Mouse (Mus musculus) lung, adult 18-20 months (tissue): ENCODE measurements around the gene Xdh.
"Not testable (repeated sequence)": the region's sequence is repeated elsewhere in the genome, so short reads cannot be mapped to it uniquely, and the experiment has no call there.

ENCODE experiments used
- DNase-seq, 2 experiments: peaks; one replicate each; pipeline ENCODE4 v3.0.0; 2022; ENCODE audit warnings: mixed read lengths in 2 of 2

Gene Xdh

DNA sequence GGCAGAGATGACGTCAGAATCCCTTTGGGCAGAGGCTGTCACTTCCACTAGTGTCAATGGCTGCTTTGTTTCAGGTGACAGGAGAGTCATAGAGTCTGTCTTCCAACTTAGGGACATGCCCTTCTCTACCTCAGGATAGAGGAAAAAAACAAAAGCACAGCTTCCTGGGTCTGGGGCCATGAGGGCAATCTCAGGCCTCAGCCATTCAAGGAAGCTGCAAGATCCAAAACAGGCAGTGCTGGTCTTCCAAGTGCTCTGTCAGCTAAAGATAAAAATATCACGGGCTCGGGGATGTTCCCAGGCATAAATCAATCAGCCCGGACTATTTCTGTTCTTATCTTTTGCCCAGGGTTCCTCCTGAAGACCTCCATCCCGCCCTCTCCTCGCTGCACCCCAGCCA lies 68.7 kb downstream of the Xdh start:
- DNase-seq: no peak

DNA sequence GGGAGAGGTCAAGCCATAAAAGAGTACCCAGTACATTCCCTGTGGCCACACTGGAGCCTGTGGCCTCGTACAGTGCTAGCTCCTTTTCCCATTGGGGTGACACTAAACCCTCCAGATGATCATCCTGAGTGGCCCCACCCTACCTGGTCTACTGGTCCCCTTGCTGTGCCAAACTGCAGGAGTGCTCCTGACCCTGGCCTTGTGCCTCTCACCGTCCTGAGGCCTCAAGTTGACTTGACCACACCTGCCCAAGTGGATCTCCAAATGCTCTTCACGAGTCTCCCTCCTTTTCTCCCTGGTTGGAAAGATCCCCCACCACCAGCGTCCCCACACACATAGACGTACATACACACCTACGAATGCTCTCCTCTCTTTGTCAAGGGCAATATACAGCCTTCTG lies 69.7 kb downstream of the Xdh start:
- no peak for DNase-seq

DNA sequence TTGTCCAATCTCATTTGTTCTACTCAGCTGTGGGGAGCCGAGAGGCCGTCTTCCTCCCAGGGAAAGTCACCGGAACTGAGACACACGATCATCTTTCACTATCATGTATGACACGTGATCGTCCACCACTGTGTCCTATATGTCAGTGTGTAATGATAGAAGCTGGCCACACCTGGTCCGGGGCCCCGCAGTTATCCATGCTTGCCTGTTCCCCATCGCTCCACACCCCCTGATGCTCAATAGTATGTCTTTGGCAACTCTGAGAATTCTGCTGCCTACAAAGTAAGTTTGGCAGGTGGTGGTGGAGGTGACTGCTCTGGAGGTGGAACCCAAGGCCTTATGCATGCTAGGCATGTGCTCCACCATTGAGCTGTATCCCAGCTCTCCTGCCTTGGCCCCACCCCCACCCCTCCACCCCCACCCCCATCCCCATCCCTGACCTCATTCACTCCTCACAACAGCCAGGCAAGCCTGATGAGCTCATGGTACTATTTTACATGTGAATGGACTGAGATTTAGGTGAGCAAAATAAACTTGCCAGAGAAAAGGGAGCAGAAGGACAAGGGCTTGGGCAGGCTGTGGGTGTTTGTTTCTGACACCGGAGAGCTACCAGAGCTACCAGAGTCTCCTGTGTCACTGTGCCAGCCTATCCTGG lies 70.6 kb downstream of the Xdh start:
- no peak for DNase-seq

DNA sequence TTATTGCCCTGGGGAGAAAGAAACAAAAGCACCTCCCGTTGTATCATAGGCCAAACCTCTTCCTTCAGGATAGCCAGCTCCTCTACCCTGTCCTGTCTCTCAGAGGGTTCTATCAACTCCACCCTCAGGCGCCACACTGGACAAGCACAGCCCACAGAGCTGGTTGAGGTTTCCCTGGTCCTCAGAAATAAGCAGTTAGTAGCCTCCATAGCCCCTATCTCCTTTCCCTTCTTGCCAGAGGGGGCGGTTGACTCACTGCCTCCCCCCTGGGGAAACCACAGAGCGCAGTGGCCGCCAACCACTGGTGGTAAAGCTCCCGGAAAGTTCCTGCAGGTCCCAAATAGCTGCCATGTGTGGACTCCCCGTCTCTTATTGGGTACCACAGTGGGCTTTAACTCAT lies 74.3 kb downstream of the Xdh start:
- DNase-seq: no peak

DNA sequence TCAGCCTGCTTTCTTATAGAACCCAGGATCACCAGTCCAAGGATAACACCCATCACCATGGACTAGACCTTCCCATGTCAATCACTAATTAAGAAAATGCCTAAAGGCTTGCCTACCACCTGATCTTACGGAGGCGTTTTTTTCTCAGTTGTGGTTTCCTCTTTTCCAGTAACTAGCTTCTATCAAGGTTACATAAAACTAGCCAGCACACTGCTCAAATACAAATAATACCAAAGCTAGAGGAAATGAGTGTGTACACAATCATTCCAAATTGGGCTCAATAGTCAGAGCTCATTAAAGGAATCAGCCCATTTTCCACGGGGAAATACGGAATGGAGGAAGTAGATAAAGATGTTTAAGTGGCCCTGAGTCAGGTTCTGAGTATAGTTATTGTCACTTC lies 74.7 kb downstream of the Xdh start:
- no peak for DNase-seq

DNA sequence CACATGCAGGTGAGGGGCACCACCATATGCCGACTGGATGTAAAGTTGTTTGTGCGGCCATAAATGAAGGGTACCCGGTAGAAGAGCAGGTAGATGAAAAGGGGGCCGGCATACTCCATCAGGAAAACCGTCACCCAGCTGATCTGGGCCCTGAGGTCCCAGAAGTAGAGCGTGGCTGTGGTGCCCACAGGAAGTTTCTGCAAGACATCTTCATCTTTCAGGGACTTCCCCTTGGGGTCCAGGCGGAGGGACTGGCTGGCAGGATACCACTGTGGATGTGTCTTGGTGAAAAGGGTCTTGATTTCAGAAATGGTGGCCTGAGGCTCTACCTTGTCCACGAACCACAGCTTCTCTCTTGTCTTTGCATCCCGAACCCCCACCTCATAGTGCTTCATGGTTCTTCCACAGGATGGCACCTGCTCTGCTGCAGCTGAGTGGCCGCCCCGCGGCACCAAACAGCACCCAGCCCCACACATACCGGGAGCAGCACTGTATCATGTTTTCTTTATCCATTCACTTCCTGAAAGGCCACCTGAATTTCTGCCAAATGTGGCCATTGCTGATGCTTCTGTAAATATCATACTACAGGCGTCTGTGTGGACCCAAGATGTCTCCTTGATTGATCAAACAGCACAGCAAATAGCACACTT lies 78.9 kb downstream of the Xdh start:
- DNase-seq: no peak

DNA sequence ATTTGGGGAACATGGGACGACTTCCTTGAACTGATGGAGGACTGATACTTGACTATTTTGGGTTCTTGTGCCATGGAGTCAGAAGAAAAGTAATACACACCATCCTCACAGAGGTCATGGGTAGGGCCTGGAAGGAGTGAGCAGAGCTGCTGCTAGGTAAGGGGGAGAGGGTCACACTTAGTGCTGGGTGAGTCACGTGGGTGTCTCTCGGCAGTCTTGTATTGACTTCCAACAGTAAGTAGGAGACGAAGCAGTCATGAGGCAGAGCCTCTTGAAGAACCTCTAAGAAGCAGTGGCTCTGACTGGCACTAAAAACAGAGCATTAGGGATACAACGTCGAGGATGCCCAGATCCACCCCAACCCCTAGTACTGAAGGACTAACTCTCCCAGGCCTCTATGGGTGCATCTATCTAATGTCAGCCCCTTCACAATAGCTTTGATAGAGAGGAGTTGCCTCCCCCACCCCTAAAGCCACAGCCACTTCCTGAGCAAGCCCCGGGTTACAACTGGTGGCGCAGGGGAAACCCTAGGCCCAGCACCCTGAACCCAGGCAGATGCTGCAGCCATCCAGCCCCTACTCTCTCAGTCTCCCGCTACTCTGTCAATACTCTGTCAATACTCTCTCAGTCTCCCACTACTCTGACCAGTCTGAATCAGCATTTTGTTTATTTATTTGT lies 80.8 kb downstream of the Xdh start:
- no peak for DNase-seq

DNA sequence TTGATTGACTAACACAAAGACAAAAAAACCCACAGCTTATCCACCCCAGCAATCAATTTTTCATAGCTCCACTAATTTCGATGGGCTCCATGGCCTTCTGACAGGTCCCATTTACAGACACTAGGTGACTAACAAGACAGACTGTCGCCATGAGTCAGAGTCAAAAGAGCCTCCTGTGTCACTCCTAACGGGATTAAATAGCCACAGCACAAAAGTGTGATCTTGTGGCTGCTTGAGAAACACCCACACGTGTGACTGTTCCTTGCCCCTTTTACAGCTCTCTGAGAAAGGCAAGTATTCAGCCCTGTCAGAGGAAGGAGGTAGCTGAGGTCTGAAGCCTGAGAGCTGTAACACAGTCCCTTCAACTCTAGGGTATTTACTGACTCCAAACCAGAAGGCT lies 96.3 kb downstream of the Xdh start:
- DNase-seq: no peak

DNA sequence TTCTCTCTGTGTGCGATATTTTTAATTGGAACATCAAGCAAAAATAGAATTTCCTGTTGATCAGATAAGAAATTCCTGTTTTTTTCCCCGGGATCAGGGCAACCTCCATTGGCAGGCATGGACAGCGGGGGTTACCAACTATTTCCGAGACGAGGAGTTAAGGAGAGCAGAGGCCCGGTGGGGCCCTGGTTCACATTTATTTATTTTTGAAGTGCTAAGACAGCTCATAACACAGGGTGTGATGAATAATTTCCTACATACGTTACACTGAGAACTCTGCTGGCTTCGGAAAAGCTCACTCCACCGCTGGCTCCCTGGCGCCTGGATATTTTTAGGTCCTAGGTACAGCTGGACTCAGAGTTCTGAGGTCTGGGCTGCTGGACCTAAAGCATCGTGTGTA lies 97.0 kb downstream of the Xdh start:
- DNase-seq: no peak

DNA sequence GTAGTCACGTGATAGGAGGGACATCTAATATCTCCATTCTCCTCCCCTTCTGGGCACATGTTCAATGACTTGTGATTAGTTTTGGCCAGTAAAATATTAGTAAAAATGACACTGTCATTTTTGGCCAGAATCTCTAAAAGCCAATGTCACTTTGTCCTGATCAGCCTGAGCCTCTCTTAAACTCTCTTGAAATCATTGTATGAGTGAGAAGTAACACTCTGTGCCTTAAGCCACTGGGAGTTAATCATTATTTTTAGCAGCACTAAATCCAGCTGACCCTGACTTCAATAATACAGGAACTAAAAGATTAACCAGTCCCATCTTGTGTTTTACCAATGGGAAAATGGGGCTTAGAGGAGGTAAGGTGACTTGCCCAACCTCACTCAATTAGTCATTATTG lies 102.6 kb downstream of the Xdh start:
- DNase-seq: no peak

DNA sequence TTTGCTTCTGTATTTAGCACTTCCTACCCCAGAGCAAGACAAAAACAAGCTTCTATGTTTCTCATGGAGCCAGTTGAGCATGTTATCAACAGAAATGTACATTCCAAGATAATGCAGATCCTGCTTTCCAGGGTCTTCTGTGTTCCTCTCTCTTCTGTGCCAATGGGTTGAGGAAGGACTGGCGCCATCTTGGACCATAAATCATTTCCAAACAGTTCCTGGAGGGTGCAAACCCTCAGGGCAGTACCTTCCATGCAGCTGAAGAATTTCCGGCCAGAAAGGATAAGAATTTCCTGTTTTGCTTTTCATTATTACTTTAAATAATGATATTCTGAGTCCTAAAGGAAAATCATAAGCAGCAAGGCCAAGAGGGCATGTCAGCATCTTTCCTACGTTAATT lies 104.4 kb downstream of the Xdh start:
- no peak for DNase-seq

DNA sequence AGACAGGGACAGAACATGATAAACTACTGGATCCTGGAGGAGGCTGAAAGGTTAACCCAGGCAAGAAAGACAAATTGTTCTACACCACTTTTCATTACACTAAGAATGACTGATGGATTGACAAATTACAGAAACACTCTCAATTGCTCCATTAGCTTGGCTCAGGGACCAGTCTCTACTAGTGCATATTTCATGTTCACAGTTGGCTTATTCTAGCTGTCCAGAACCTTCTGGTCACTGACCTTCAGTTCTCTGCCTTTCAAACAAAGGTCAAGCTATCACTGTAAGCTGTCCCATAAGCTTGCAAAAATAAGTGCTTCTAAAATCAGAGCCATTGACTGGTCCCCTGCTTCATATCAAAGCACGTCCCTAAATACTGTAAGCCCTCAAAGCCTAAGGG lies 107.0 kb downstream of the Xdh start:
- DNase-seq: no peak

DNA sequence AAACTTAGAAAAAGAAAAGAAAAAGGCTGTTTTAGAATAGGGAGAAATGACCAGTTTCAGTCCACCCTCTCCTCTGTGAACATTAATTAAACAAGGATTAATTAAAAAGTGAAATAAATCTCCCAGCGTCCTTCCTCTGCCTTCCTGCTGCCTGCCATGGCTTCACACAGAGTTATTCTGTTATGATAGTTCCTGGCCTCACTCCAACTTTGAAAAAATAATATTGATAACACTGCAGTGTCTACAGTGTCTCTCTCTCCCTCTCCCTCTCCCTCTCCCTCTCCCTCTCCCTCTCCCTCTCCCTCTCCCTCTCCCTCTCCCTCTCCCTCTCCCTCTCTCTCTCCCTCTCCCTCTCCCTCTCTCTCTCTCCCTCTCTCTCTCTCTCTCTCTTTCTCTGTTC lies 110.1 kb downstream of the Xdh start:
- DNase-seq: not testable (repeated sequence)

DNA sequence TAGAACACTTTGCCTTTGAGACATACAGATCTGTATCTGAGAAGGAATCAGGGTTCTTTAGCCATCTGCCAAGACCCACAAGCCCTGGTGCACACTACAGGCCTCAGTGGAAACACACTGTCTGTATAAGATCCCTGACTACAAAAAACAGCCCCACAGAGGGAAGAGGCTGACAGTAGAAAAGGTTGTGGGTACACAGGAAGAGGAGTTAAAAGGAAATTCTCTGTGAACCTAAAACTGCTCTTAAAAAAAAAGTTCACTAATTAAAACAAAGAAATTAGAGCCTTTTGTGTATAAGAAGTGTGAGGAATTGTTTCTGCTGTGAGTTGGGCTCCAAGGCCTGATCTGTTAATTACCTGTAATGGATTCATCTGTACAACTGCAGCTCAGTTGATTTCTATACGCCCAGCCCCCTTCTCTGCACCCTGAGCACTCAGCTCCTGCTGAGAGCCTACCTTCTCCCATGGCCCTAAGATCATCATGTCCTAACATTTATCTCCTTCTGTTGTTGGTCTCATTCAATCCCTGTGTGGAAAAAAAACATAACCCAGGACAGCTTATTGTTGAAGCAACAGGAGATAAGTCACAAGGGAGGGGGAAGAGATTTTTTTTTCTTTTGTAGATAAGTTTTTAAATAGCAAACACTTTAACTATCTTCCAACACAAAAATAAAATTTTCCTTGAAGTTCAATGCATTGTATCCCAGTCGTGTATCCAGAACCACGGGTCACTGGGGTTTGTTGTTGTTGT lies 110.7 kb downstream of the Xdh start:
- DNase-seq: no peak

DNA sequence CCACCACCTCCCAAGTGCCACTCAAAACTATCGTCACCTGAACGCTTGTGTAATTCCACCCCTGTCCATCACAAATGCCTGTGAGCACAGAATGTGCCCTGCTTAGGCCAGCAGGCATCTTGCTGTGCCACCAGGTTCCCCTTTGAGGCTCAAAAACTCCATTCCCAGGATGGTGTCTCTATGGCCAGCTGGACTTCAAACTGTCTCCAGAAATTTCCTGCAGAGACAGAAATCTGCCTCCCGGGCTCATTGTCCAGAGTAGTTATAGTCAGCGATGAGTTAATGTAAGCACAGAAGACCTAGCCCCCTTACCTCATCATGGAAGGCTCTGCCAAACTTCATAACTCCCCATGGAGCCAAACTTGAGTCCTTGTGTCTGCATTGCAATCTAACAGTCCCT lies 112.8 kb downstream of the Xdh start:
- DNase-seq: no peak

DNA sequence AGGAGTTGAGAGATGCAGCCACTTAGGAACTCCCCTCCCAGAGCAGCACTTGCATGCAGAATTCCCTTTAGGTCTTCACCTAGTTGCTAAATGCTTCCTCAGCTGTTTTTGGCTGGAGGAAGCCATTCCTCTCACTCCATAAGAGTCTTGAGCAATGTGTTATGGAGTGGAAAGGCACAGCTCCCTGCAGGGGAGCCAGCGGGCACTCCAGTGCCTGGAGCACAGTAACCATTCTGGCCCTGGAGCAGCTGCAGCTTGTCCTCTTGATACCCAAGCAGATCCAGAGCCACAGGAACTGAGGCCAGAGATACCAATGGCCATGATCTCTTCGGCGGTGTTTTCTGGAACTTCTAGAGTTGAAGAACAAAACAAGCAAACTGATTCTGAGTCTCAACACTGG lies 113.4 kb downstream of the Xdh start:
- DNase-seq: peak; percentile 33 to 54
